Mouse (Mus musculus): Measurements from ENCODE around the gene Tbl1x. TPM values are rescaled to one million over a fixed set of nuclear protein-coding genes. Genes with fewer than 3 reads are reported as not detected.
"Not testable (repeated sequence)": the region's sequence is repeated elsewhere in the genome, so short reads cannot be mapped to it uniquely, and the experiment has no call there.

Gene Tbl1x
- total RNA-seq (2021), result 10 to 100 TPM; 20.8 to 27.2 TPM
- long read RNA-seq, experiment 1, full-length matches to known transcripts, result 12 of 20 reads
- long read RNA-seq, experiment 1, partial matches to known transcripts, result 2 of 20 reads
- long read RNA-seq, experiment 1, other reads (novel, unspliced or antisense), result 6 of 20 reads
- long read RNA-seq, experiment 2, full-length matches to known transcripts, result 7 of 14 reads
- long read RNA-seq, experiment 2, partial matches to known transcripts, result 4 of 14 reads
- long read RNA-seq, experiment 2, other reads (novel, unspliced or antisense), result 3 of 14 reads

DNA sequence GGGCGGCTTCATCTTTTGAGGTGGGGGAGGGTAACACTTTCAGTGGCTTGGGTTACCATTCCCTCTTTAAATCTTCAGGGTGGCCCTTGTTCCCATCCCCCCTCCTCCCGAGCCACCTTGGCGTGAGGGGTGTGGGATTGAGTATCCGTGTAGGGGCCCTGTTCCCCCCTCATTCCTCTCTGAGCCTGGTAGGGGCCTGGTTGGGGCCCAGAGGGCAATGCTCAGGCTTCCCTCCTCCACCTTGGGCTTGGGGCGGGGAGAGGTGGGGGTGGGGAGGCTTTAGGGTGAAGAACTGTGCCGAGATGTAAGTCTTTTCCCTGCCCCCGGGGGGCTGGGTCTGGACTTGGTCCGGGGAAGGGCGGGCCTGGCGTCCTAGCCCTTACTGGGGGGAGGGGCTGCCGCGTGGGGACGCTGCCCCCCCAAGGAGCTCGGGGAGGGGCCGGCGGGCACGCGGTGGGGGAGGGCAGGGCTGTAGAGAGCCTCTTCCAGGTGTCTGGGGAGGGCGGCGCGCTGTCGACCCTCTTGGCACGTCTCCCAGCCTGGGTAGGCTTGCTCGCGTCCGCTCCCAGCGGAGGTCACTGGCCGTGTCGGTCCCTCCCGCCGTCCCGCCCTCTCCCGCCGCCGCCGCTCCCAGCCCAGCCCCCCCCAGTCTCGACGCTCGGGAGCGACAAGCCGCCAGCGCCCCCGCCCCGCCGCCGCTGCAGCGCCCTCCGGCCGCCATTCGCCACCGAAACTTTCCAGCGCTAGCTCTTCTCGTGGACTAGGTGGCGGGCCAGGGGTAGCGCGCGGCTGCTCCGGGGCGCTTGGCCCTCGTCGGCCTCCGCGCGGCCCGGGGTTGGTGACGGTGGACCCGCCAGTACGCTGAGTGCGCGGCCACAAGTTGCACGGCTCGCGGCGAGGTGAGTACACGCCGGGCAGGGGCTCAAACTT is at the start of gene Tbl1x:
Tbl1x (plus strand) TSS at position 643 of the 930 bp plus-strand sequence.
- DNase-seq, result peak; percentile 72

DNA sequence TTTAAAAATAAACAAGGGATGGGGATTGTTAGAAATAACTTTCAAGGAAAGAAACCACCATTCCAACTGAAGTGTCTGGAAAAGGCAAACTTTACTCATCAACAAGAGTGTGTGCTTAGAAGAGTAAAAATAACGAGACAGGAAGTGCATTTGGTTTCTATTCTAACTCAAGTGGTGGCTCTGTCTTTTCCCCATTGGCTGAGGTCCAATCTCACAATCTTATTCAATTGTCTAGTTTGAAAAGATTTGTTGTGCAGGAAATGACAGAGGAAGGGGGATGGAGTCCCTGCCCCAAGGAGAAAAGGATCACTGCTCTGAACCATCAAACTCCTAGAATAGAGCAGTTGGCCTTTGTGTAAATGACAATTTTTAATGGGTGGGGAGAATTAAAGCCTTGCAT is 41.6 kb upstream of the Tbl1x start:
- DNase-seq, result no peak

DNA sequence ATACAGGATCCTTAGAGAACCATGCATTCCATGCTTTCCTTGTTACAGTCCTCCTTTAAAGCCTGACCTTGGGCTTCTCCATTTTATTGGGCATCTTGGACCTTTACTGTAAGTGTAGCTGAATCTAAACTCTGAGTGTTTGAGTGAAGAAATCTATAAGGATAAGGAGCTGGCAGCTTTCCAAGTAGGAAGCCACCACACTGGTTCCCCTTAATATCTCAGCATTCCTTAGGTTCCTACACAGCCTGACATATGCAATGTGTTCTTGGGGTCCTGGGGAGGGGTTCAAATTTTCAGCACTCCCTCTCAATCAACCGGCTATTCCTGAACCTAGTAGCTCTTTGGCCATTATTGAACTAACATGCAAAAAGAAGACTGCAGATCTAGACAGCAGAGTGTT is 38.0 kb upstream of the Tbl1x start:
- DNase-seq, result no peak

DNA sequence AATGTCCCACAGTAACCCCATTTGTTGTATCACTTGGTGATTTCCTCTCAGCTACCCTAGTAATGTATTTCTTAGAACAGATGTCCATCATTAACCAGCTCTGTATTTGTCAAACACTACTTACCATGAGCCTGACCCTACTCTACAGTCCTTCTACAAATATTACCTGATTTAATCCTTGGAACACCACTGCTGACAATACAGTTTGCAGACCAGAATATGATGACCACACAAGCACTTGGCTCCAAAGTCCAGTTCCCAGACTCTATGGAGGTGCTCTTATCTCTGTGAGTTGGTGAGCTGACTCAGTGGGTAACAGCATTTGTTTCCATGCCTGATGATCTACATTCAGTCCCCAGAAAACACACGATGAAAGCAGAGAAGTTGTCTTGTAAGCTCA is 37.3 kb upstream of the Tbl1x start:
- DNase-seq, result no peak

DNA sequence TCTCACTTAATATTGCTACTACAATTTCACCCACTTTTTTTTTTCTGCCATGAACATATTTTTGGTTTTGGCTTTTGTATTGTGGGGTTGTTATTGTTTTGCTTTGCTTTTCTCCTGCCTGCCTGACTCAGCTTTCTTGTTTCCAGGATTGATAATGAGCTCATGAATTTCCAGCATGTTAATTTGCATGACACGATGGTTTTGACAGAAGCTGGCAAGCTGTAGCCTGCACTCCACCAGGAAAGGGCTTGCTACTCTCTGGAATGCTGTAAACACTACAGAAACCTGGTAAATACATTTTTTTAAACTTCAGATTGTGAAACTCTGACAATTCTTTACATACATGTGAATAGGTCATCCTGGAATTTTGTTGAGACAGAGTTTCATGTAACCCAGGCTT is 36.3 kb upstream of the Tbl1x start:
- DNase-seq, result no peak

DNA sequence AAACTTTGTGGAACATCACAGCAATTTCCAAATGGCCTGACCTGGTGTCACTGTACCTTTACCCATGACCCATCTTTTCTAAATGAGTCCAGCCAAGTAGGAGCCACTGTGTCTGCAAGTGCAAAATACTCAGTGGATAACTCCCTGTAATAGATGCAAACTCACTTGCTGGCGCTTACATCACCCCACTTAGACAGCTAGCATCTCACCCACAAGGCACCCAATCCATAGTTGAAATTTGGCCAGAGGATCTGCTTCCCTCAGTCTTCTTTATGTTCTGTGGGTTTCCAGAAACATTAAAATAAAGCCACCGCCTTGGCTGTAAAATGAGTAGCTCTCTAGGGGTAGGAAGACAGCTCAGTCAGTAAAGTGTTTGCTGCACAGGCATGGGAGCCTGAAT is 33.3 kb upstream of the Tbl1x start:
- DNase-seq, result no peak

DNA sequence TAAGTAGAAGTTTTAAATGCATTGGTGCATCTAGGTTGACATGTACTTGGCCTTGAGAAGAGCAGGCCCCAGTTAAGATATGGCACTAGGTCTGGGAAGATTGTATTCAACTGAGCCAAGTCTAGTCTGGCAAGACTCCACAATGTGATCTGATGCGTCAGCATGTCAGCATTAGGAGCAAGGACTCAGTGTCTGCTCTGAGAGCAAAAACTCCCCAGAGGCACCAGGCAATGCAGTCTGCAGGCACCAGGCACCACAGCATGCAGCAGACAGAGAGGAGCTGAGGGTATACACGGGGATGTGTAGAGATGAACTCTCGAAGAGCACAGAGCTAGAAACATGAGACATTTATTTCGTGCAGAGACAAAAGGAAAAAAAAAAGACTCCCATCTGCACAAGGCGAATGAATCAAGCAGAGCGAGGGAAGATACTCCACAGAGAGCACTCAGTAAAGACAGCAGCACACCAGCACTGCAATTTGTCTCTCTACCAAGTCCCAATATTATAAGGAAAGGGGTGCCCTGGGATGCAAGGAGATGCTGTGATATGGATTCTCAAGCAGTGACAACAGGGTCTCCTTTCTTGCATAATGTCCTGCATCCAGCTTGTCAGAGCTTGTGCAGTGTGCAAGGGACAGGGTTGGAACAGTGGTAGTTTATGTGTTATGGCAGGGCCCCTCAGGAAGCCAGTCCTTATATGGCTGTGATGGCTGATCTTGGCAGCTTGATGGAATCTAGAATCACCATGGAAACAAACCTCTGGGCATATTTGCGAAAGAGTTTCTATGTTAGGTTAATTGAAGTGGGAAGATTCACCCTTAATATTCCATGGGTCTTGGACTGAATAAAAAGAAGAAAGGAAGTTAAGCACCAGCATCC is 22.7 kb upstream of the Tbl1x start:
- no peak for DNase-seq

DNA sequence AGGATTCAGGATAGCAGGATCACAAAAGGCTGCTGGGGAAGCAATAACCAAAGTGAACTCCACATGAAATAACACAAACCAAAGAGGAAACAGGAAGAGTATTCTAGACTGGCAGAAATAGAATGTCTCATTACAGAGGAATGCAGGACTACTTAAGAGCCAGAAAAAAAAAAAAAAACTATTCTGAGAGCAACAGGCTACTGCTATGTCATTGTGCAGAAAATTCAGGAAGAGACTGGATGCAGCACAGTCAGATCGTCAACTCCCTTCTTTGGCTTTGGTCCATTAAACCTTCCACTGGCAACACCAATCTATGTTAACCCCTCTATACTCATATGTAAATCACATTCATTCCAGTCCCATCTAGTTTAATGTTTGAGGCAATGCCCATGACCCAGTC is 20.7 kb upstream of the Tbl1x start:
- DNase-seq, result no peak

DNA sequence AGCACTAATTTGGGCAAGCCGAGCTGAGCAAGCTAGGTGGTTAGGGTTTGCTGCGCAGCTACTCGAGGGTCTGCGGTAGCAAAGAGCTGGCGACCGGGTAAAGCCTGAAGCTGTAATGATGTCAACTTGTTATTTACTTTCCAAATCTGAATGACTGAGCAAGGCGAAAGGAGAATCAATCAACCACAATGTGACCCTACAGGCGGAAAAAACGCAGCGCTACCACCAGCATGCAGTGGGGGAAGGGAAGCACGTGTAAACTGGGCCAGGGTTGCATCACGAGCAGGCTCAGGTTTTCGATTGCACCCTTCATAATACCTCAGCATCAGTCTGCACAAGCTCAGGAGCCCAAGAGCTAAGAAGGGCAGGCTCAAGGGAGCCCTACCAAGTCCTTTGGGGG is 1.7 kb upstream of the Tbl1x start:
- peak; percentile 63 for DNase-seq

DNA sequence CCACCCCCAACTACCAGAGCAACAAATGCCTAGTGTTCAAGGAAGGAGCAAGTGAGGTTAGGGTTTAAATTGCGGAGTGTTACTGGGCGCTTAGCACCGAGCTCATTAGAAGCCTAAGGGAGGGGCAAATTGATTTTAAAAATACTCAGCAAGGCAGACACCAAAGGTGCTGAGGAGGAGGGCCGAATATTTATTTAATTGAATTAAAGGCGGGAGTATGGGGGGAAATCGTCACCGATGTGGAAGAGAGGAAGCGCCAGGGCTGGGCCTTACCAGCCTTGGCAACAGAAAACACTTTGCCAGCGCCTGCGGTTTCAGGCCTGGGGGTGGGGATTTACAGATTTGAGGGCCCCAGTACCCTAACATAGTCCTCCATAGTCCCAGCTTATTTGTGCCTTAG is 1.0 kb upstream of the Tbl1x start:
- DNase-seq, result peak; percentile 5

DNA sequence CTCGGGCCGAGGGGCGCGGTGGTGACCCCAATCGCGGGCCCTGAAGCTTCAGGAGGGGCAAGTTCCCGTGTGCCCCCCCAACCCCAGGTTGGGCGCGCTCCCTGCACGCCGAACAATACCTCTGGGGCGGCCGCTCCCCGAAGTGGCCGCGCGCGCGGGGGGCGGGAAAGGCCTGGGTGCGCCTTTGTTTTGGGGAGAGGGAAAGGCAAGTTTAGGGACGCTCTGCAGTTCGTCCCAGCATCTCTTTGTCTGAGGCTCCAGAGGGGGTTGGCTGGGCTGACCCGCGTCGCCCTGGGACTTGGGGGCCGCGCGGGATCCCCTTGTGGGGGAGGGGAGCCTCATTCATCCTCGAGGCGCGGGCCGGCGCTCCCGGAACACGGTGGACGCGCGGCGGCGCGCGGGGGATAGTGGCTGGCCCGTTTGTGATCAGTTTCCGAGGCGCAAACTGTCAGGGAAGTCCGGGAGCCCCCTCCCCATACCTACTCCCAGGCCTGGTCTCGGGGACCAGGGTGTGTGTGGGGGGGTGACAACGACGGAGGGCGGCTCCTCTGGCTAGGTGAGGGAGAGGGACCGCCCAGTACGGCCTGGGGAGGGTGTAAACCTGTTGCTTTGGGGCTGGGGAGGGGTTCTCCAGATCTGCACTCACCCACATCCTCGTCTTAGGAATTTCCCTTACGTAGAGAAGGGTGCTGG is 634 bp downstream of the Tbl1x start:
- DNase-seq, result no peak

DNA sequence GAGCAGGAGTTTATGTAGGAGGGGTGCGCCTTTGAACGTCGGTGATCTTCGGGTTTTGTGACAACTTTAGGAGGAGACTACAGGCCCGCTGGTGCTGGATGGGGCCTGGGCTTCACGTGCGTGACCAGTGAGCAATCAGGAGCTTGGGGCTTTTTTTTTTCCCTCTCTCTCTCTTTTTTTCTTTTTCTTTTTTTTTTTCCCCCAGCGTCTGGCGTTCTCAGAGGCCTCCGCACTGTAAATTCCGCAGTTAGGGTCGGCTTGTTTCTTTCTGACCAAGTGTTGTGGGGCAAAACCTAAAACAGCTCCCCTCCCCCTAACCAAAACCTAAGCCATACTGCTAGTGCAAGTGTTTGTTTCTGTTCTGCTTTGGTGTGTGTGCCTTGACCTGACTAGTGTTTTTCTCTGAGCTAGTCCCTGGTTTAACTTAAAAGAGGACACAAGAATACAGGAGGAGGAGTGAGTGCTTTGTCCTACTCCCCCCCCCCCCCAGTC is 1.2 kb downstream of the Tbl1x start:
- DNase-seq, result peak; percentile 5

DNA sequence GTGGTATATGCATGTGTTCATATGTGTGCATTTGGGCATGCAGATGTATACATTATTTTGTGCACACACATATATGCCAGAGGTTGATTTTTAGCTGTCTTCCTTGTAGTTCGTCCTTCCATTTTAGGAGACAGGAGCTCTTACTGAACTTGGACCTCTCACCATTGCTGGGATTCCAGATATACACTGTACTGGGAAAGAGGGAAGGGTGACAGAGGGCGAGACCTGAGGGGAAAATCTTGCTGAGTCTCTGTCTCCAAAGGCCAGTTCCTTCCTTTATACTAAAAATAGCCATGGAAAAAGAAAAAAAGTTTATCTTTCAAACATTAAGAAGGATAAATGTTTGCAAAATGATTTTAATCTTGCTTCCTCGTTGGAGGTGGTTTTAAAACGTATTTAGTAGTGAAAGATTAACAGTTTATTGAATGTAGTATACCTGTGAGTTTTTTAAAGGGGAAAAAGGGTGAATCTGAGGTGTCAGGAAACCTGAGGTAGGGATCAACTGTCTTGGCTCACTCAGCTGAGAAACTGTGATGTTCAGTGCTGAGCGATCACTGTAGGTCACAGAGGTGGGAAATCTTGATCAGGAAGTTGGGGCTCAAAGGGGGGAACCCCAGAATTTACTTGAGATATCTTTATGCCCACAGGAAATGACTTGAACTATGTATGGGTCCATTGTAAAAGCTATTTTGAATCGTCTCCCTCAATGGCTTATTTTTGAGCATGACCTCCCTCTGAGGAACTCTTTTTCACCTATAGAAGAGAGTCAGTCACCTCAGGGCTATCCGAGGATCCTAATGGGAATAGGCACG is 6.7 kb downstream of the Tbl1x start:
- no peak for DNase-seq

DNA sequence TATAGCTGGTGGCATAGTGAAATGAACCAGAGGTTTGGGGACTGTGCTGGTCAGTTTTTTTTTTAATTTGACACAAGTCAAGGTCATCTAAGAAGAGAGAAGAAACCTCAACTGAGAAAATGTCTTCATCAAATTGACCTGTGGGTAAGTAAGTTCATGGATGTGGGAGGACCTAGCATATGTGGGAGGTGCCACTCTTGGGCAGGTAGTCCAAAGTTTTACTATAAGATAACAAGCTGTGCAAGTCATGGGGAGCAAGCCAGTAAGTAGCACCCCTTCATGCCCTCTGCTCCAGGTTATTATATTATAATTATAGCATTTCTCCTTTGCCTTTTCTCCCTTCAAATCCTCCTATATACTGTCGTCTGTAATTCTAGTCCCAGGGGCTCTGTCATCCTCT is 8.1 kb downstream of the Tbl1x start:
- DNase-seq, result no peak

DNA sequence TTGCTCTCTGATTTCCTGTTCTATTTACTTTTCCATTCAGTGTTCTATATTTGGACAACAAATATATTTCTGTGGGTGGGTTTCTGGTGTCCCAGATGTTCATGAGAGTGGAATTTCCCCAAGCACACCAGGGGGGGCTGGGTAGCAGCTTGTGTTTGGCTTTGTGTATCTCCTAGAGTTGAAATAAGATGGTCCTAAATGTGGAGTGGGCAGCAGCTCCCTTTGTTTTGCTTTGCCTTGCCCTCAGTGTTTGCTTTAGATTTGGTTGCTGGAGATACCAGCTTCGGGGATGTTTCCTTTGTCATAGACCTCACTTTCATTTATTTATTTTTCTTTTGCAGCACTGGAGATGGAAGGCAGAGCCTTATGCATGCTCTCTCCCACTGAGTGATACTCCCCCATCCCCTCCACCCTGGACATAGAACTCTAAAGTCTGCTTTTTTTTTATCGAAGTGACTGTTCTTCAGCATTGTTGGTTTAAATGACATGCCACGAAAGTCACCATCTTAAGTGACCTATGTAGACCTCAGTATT is 12.1 kb downstream of the Tbl1x start:
- no peak for DNase-seq

DNA sequence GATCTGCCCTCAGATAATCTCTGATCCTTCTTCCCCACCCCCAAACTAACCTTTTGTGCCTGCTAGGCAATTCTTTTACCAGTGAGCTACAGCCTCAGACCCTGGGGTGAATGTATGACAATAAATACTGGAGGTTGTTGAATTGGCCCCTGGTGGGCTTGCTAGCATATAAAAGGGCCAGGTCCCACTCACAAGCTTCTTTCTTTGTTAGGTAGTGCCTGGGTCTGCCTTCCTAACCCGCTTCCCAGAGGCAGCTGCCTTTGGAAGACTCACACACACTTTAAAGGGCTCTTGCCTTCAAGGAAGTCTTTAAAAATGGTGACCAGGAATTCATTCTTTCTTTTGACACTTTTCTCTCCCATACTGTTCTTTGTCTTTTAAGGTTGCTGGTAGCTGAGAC is 14.4 kb downstream of the Tbl1x start:
- DNase-seq, result no peak

DNA sequence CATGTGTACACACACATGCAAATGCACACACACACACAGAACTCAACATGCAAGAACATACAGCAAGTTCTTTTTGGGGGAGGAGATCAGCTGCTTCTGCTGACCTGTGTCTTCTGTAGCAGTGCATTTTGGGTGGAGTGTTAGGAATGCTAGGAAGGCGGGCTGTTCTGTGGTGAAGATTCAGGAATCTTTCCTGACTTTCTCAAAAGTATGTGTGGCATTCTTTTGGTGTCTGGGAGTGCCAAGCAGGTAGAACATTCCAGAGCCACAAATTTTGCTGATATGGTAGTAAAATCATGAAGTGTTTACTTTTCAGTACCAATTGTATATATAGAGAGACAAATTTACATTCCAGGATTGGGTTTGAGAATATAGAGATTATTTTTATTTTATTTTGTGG is 17.6 kb downstream of the Tbl1x start:
- DNase-seq, result no peak

DNA sequence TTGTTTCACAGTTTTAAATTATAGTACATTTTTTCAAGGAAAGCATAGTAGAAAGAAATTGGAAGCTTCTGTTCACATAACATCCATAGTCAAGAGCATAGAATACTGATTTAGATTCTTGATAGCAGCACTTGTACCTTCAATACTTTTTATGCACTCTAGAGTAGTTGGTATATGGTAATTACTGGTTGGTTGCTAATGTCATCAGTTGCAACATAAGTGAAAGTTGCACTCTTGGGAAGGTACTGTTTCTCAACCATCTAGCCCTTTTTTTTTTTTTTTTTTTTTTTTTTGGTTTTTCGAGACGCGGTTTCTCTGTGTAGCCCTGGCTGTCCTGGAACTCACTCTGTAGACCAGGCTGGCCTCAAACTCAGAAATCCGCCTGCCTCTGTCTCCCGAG is 20.2 kb downstream of the Tbl1x start:
- no peak for DNase-seq

DNA sequence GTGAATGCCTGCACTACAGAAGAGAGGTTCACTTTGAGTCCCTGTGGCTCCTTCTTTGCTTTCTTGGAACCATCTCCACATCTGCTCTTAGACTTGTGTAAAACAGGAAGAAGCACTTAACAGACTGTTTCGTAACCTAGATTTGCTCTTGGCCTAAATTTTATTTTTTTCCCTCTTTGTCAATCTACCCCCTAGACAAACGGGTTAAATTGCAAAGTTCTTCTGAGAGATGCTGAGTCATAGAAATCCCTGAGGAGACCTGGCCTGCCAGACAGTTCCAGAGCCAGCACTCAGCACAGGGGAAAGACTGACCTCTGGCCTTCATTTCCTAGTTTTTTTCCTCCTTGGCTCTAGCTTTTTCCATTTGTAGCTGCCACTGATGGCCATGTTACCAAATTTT is 23.1 kb downstream of the Tbl1x start:
- DNase-seq, result peak; percentile 26

DNA sequence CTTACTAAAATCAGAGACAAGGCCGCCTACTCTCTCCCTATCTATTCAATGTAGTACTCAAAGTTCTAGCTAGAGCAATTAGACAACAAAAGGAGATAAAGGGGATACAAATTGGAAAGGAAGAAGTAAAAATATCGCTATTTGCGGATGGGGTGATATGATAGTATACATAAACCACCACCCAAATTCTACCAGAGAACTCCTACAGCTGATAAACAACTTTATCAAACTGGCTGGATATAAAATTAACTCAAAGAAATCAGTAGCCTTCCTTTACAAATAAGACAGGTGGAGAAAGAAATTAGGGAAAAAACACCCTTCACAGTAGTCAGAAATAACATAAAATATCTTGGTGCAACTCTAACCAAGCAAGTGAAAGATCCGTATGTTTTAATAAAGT is 29.0 kb downstream of the Tbl1x start:
- DNase-seq, result not testable (repeated sequence)

DNA sequence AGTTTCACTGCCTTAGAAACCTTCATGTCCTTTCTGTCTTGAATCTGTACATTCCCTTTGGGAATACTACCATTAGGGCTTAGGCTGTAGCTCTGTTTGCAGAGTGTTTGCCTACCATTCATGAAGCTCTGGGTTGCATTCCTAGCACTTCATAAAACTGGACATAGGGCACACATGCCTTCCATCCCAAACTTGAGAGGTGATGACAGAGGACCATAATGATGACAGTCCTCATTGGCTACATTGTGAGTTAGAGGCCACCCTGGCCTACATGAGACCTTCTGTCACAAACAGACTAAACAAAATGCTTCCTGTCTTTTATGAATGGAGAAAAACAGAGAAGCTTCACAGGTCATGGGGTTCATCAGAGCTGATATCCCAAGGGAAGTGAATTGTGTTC is 33.2 kb downstream of the Tbl1x start:
- DNase-seq, result no peak

Measured in gastrocnemius, postnatal 10 days (tissue).